Mouse (Mus musculus): ENCODE results near the gene Stk11ip. TPM values are rescaled to one million over a fixed set of nuclear protein-coding genes. Genes with fewer than 3 reads are reported as not detected.

The Stk11ip gene
- total RNA-seq, 2 experiments from 2014 or later, result 22.5 to 23.6 TPM

DNA sequence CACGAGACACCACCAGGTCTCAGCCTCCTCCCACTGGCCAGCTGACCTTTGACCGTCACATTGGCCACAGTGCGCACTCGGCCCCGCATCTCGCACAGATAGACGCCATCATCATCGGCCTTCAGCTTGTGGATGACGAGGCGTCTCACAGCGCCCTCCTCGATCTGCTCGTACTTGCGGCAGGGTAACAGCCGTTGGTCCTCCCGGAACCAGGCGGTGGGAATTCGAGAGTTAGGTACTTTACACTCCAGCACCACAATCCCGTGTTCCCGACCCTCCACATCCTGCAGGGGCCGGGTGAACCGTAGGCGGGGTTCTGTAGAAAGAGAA is 17.7 kb upstream of the Stk11ip start:
- DNase-seq (ENCODE audit: low spot score in 2 of 2), result no peak

- DNase-seq (ENCODE audit: low spot score in 2 of 2), result peak in 1 of 2 experiments; percentile 54
These were observed 16.9 kb upstream of the Stk11ip start for GRCm38 (mm10) chr1:75504256-75505045.

DNA sequence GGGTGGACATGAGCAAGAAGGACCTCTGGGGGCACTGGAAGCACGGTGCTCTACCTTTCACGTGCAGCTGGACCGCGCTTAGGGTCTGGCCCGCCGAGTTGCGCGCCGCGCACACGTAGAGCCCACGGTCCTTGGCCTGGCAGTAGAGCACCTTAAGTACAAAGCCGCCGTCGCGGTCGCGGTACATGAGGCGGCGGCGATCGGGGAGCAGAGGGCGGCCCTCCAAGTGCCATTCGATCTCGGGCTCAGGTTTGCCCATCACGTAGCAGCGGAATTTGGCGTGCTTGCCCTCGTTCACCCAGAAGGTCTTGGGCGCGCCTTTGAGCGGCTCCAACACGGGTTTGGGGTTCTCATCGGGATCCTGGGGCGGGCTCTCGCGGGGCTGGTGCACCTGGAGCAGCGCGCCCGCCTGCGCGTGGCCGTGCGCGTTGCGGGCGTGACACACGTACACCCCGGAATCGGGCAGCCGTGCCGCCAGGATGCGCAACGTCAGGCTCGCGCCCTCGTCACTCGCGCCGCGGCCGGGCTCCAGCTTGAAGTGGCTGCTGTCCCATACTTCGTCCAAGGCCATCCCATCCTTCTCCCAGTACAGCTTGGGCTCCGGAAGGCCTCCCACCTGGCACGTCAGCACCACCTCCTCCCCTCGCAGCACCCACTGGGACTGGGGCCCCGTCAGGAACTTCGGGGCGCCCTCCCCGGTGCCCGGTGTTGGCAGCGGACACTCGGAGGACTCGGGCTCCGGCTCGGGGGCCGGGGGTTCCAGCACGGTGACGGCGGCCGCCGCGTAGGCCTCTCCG is 16.0 kb upstream of the Stk11ip start:
- peak; percentile 73 to 79 for DNase-seq (ENCODE audit: low spot score in 2 of 2)

- DNase-seq (ENCODE audit: low spot score in 2 of 2), result peak; percentile 63 to 70
These were observed 15.1 kb upstream of the Stk11ip start, which contains the start of gene Obsl1 for GRCm38 (mm10) chr1:75505956-75506831. TSS of gene Obsl1 (minus strand) at chr1:75506452.

DNA sequence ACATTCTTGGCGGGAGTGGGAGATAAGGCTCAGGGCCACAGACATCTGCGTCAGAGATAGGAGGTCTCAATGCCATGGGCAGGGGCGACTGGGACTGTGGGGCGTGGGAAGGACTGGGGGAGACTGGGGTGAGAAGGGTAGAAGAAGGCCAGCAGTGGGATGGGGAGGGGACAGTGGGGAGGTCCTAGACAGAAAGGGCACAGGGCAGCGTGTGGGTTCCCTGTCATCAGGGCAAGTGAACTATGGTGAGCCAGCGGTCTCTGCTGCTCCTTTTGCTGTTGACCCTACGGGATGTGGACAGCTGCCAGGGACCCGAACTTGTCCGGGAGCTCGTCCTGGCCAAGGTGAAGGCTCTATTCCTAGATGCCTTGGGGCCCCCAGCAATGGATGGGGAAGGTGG is 14.3 kb upstream of the Stk11ip start, which contains the start of gene Inha:
Gene Inha, plus strand, starts transcription at position 72 of the 400 bp plus-strand sequence.
- DNase-seq (ENCODE audit: low spot score in 2 of 2), result no peak

- no peak for DNase-seq (ENCODE audit: low spot score in 2 of 2)
These were observed 11.7 kb upstream of the Stk11ip start for GRCm38 (mm10) chr1:75509586-75509985.

- DNase-seq (ENCODE audit: low spot score in 2 of 2), result no peak
These were observed 11.2 kb upstream of the Stk11ip start for GRCm38 (mm10) chr1:75510154-75510553.

DNA sequence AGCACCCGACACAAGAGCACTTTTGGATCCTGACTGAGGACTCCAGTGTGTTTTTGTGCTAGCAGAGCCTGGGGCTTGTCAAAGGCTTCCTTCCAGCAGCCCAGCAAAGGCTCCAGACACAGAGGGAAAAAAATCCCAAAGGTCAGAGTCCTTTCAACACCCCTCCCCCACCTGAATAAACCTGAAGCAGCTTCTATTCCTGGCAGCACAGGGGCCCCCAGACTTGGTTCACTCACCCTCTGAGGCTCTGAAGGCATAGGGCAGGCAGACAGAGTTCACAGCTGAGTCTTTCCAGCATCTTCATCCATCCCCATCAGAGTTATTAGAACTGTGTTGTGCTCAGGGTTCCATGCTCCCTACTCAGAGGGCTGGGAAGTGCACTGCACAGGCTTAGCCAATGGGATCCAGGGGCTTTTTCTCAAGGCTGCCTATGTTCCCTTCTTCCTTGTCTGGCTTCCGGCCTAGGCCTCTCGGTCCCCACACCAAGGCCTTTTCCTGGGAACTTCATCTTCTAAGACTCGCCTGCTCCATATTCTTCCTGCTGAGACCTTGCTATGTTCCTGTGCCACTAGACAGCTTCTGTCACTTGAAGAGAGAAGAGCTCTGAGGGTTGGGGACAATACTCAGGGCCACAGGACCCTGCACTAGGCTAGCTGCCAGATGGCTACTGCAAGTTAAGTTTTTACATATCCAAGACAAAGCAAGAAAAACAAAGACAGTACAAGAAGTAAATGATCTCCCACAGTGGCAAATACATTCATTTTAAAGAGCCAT is 9.7 kb upstream of the Stk11ip start:
- DNase-seq (ENCODE audit: low spot score in 2 of 2), result no peak

DNA sequence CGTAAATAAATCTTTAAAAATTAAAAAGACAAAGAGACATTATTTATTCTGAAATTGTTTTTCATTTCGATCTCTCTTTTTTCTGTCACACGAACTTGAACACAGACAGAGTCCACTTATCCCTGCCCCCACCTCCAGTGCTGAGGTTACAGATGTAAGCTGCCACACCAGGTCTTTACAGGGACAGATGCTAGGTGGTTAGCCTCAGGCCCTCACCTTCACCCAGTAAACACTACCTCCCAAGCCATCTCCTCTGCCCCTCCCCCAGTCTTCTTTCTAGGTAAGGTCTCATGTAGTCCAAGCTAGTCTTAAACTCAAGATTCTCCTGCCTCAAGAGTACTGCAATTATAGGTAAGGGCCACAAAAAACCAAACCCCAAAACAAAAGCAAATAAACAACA is 8.8 kb upstream of the Stk11ip start:
- no peak for DNase-seq (ENCODE audit: low spot score in 2 of 2)

DNA sequence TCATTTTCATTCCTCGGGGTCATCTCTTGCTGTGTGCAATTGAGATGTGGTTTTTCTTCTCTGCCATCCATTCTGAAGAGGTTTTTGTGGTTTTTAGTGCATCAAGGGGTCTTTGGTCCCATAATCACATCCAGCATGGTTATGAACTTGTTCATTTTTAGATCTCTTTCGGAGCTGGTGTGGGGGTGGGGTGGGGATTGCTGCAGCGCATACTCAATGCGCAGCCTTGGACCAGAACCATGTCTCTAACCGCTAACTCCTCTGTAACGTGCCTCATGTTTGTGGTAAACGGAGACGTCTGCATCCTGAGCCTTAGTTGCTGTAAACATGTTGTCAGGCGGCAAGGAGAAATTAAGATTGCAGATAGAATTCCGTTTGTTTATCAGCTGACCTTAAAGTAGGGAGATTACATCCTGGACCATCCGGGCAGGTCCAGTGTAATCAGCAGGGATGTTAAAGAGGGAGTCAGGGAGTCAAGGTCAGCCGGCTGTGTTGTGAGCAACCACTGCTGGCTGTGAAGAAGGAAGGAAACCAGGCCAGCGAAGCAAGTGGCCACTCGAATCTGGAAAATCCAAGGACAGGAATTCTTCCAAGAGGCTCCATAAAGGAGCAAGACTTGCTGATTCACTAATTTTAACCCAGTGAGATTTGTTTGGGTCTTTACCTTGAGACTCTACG is 4.5 kb upstream of the Stk11ip start:
- DNase-seq (ENCODE audit: low spot score in 2 of 2), result no peak

- no peak for DNase-seq (ENCODE audit: low spot score in 2 of 2)
These were observed 3.3 kb upstream of the Stk11ip start for GRCm38 (mm10) chr1:75517984-75518383.

DNA sequence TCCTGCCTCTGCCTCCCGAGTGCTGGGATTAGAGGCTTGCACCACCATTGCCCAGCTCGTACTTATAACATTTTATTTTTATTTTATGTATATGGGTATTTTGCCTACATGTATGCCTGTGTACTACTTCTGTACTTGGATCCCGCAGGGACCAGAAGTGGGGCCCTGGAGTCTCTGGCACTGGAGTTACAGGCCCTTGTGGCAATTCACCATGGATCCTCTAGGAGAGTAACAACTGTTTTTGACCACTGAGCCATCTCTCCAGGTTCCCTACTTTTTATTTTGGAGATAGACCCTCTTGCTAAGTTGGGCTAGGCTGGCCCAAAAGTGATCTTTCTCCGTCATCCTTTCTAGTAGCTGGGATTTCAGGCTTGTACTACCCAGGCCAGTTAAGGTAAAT is 2.9 kb upstream of the Stk11ip start:
- no peak for DNase-seq (ENCODE audit: low spot score in 2 of 2)

DNA sequence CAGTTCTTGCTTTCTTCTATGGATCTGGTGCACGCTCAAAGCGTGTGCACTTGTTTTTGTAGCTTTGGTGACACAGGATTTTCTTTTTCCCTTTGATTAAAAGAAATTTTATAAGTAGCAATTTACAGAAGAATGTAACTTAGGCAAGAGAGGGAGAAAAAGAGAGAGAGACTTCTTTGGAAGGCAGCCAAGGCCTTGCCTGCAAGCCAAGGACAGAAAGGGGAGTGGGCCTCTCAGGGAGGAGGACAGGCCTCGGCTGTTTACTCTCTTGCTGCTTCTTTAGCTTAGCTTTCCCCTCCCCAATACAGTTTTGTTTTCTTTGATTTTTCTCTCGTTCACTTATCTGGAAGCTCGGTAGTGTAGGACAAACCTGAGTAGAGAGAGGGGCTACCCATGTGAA is 1.8 kb upstream of the Stk11ip start:
- DNase-seq (ENCODE audit: low spot score in 2 of 2), result no peak

DNA sequence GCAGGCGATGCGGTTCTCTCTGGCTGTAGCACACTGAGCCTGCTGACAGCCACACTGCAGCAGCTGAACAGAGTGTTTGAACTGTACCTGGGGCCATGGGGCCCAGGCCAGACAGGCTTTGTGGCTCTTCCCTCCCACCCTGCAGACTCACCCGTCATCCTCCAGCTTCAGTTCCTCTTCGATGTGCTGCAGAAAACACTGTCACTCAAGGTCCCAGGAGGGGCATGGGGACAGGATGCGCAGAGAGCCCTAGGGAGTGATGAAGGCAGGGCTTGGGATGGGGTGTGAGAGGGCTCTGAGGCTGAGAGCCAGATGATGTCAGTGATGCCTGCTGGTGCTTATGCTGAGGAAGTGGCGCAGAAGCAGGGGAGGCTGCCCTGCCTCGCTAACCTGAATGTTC is 3.4 kb downstream of the Stk11ip start:
- no peak for DNase-seq (ENCODE audit: low spot score in 2 of 2)

GRCm38 (mm10) chr1:75530546-75530945 is 9.2 kb downstream of the Stk11ip start:
- DNase-seq (ENCODE audit: low spot score in 2 of 2), result no peak

DNA sequence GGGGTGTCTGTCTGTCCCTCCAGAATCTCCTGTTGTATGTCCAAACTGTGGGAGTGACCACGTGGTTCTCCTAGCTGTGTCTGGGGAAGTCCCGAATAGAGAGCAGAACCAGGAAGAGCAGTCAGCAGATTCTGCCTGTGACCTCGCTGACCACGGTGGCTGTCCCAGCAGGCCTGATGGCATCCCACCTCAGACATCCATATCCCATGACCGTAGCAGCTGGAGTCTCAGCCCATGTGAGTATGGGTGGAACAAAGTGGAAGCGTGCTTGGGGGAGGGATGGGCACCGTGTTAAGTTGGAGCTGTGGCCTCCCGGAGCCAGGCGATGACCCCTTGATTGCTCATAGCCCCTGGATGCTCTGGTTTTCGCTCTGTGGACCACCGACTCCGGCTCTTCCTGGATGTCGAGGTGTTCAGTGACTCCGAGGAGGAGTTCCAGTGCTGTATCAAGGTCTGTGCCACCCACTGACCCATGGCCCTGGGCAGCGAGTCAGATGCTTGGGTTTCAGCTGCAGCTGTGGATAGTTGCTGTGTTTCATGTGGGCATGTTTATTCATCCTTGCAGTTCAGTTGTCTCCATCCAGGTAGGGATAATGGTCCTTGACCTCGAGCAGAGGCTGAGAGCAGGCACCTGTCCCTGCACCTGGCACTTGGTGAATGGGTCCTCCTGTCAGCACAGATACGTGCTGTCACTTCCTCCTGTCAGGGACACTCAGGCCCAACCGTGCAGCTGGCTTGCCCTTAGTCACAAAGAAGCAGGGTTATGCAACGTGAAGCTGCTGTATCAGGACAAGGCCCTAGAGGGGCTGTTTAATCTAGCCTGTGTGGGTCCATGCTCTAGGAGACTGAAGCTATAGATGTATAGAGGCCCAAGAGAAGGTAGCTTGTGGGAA is 11.2 kb downstream of the Stk11ip start:
- DNase-seq (ENCODE audit: low spot score in 2 of 2), result no peak

DNA sequence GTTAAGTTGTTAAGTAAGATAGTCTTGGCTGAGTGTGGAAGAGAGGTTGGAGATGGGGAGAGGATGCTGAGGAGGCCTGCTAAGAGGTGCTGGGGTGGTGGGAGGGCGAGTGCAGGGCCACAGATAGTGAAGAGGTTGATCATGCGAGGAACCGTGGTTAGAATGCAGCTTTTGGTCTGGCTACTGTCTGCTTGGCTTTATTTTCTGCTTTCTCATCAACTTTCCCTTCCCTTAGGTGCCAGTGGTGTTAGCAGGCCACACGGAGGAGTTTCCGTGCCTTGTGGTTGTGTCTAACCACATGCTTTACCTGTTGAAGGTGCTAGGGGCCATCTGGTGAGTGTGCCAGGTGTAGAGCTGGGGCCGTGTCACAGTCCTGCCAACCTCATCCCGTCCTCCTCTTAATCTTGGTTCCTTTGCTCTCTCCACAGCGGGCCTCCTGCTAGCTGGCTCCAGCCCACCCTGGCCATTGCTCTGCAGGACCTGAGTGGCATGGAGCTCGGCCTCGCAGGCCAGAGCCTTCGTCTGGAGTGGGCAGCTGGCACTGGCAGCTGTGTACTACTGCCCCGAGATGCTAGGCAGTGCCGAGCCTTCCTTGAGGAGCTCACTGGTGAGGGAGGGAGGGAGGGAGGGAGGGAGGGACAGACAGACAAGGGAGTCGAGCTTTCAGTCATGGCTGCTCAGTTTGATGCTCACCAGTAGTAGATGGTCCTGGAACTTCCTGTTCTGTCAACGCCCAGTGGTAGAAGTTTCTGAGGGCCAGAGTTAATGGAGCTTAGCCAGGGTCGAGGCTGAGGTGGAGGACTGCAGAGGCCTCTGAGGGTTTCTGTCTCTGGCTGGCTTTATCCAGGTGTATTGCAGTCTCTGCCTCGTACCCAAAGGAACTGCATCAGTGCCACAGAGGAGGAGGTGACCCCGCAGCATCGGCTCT is 12.3 kb downstream of the Stk11ip start:
- DNase-seq (ENCODE audit: low spot score in 2 of 2), result no peak

DNA sequence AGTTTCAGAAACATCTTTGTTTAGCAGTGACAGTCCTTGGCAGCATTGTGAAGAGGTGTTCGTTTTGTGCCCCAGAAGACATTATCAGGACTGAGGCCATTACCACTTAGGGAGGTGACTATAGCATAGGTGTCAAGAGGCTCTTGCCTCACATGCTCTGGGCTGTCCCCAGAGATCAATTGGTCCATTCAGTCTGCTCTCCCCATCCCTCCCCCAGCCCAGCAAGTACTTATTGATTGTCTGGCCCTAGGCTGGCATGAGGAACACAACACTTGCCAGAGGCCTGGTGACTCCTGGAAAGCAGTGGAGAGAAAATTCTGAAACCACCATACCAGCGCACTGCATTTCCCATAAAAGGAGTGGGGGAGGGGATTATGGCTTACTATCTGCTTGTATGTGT is 16.3 kb downstream of the Stk11ip start:
- no peak for DNase-seq (ENCODE audit: low spot score in 2 of 2)
